Mouse (Mus musculus) hindbrain, embryonic 11.5 days (tissue): ENCODE data around the gene Laptm5. TPM values are rescaled to one million over a fixed set of nuclear protein-coding genes. Genes with fewer than 3 reads are reported as not detected.
A peak's percentile ranks its signal among the peaks of the same experiment; 100 is the strongest.

Source experiments
- ATAC-seq: fragments of 200-750 bp; cut with Nextera tagmentation; 2 replicates; pipeline ENCODE4 v1.8.0; 2017; ENCODE audit warnings: mild to moderate bottlenecking, moderate TSS enrichment, moderate library complexity; ENCODE audit not compliant: low FRiP score
- DNase-seq: peaks from one replicate; pipeline ENCODE4 v3.0.0-alpha.2; 2015; ENCODE audit warnings: low spot score
- H3K27ac ChIP-seq: fragments of 300-500 bp; sonication (generic); 2 replicates; pipeline ENCODE4 v1.5.1; 2014; ENCODE audit warnings: mild to moderate bottlenecking, low read depth, low read length
- H3K27me3 ChIP-seq: fragments of 300-500 bp; sonication (generic); 2 replicates; pipeline ENCODE4 v1.6.1; 2014; ENCODE audit warnings: mild to moderate bottlenecking, low read length, moderate library complexity, mixed read lengths; ENCODE audit not compliant: control insufficient read depth, insufficient read depth
- H3K36me3 ChIP-seq: fragments of 300-500 bp; sonication (generic); 2 replicates; pipeline ENCODE4 v1.6.1; 2014; ENCODE audit warnings: mild to moderate bottlenecking, low read length, moderate library complexity, mixed read lengths; ENCODE audit not compliant: control insufficient read depth, insufficient read depth
- H3K4me1 ChIP-seq: fragments of 300-500 bp; sonication (generic); replicated peaks from 2 replicates; pipeline ENCODE4 v1.6.1; 2014; ENCODE audit warnings: low read length, mixed read lengths; ENCODE audit not compliant: control insufficient read depth, insufficient read depth
- H3K4me2 ChIP-seq: fragments of 300-500 bp; sonication (generic); replicated peaks from 2 replicates; pipeline ENCODE4 v1.6.1; 2014; ENCODE audit warnings: mild to moderate bottlenecking, low read depth, low read length
- H3K4me3 ChIP-seq: fragments of 300-500 bp; sonication (generic); 2 replicates; pipeline ENCODE4 v1.5.1; 2014; ENCODE audit warnings: low read depth, low read length
- H3K9ac ChIP-seq: fragments of 300-500 bp; sonication (generic); 2 replicates; pipeline ENCODE4 v1.6.1; 2014; ENCODE audit warnings: low read depth, low read length
- H3K9me3 ChIP-seq: fragments of 300-500 bp; sonication (generic); 2 replicates; pipeline ENCODE4 v1.6.1; 2016; ENCODE audit warnings: low read length; ENCODE audit not compliant: control insufficient read depth
- WGBS: fragments of 180-500 bp; shearing (Covaris S2); extraction: QIAGEN DNeasy Blood & Tissue Kit; methylation state at CpG from one replicate; pipeline ENCODE4 v1.1.7; 2014; 5-methylcytosine and 5-hydroxymethylcytosine counted together
- polyA plus RNA-seq: library from polyadenylated mRNA; unstranded; fragments of >200 nt; fragmentation: Nextera tagmentation; extraction: Ambion mirVana; gene quantifications from 2 replicates; pipeline ENCODE4 v1.2.1, GENCODE M21; 2014

The Laptm5 gene
- polyA plus RNA-seq, 1 experiment from 2014 or later, result 32.1 TPM

DNA sequence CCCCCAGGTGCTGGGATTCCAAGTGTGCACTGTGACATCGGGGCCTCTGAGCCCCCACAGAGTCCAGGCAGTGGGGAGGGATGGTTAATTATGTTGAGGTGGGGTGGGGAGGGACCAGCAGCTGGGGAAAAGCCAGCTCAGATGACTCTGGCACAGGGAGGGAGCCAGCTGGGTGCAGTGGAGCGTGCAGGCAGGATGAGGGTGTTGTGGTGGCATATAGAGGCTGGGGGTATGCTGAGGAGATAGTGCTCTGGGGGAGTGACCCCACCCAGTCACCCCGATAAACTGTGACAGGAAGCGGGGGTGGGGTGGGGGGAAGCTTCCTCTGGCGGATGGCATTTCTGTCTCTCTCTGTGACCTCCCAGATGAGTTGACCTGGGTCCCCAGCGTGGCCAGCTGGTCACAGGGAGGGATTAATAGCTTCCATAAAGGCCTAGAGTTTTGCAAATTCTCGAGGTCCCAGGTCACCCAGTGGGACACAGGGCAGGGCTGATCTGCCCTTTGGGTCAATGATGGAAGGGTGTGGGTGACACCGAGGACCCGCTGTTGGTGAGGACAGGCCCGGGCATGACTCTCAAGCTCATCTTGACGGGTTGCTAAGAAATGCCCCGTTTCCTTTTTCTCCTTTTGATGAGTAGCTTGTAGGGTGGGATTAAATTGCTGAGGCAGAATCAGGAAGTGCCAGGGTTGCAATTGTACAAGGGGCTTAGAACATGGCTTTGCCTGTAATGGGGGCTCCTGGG is 8.2 kb downstream of the Laptm5 start:
- H3K27ac ChIP-seq, result 0 out of 2 replicates have a peak overlapping the region, but pooled peaks have one; percentile 47
- DNase-seq (peak; percentile 33), ATAC-seq (peak; percentile 83)
- H3K36me3 ChIP-seq, result no peaks in the 10 kb centered on the region
- H3K9ac ChIP-seq, result no peak overlapping the region
- H3K4me2 ChIP-seq, result no peak overlapping the region
- H3K27me3 ChIP-seq, result no peaks in the 10 kb centered on the region
- no peaks in the 10 kb centered on the region for H3K9me3 ChIP-seq
- peaks cover 5% of the 10 kb centered on the region for H3K4me1 ChIP-seq
- no peak overlapping the region for H3K4me3 ChIP-seq
- WGBS, result 36% methylated on average over 12 of the region's 12 CpGs

DNA sequence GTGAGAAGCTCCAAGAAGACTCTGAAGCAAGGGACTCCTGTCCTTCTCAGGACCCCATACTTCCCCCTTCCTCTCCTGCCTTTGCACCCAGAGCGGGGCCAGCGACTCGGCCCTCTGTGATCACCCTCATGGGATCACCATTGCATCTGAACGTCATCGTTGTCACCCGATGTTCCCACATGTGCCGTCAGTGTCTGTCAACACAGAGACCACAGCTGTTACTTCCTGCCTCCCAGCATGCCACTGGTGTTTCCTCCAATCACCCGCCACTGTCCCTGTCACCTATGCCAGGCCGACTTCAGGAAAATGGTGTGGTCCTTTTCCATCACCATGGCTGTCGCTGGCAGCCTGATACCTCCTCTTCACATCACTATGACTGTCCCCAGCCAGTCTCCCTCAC is 9.1 kb downstream of the Laptm5 start:
- H3K4me3 ChIP-seq, result no peak overlapping the region
- no peaks in the 10 kb centered on the region for H3K36me3 ChIP-seq
- no peak for ATAC-seq
- H3K9ac ChIP-seq, result no peak overlapping the region
- DNase-seq, result no peak
- H3K9me3 ChIP-seq, result no peaks in the 10 kb centered on the region
- H3K4me2 ChIP-seq, result no peak overlapping the region
- H3K27ac ChIP-seq, result no peak overlapping the region
- H3K27me3 ChIP-seq, result no peaks in the 10 kb centered on the region
- WGBS, result 83% methylated on average over 10 of the region's 10 CpGs
- H3K4me1 ChIP-seq, result peaks cover 5% of the 10 kb centered on the region

DNA sequence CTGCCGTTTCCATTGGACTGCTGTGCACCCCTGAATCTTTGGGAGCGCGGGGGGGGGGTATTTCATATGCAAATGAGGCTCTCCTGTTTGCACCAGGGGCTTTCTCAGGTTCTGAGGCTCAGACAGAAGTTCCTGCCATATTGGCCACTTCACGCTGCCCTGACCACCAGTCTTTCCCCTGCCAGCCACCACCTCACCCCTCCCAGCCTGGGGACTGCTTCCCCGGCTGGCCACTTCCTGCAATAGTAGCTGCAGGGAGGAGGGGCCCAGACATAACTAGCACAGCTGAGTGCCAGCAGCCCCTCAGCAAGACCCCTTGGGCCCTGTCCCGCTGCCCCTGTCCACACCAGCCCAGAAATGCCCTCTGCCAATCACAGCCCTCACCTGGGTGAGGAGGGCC is 13.3 kb downstream of the Laptm5 start:
- no peaks in the 10 kb centered on the region for H3K9me3 ChIP-seq
- H3K4me3 ChIP-seq, result no peak overlapping the region
- no peak overlapping the region for H3K9ac ChIP-seq
- H3K27ac ChIP-seq, result no peak overlapping the region
- H3K27me3 ChIP-seq, result no peaks in the 10 kb centered on the region
- no peak for DNase-seq
- no peaks in the 10 kb centered on the region; the same call in 1 of the 2 replicates for H3K4me1 ChIP-seq
- H3K4me2 ChIP-seq, result no peak overlapping the region
- no peaks in the 10 kb centered on the region for H3K36me3 ChIP-seq
- WGBS, result 50% methylated on average over 6 of the region's 6 CpGs
- no peak for ATAC-seq

DNA sequence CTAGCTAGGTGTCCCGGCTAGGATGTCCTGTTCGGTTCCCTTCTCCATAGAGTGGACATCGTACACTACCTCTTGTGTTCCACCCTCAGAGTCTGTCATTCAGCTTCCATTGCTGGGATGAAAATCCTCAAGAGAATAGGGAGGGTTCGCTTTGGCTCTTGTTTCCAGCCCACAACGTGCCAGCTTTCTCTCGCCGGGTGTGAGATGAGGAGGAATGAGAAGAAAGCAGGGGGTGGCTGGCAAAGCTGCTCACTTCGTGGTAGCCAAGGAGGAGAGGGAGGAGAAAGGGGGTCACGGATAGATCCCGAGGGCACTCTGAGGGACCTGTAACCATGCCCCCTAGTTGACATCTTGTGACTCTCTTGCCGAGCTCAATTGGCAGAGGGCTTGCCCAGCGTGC is 14.9 kb downstream of the Laptm5 start:
- H3K9ac ChIP-seq, result no peak overlapping the region
- no peak overlapping the region for H3K4me2 ChIP-seq
- 89% methylated on average over 12 of the region's 12 CpGs for WGBS
- H3K27me3 ChIP-seq, result no peaks in the 10 kb centered on the region
- no peaks in the 10 kb centered on the region for H3K4me1 ChIP-seq
- H3K9me3 ChIP-seq, result no peaks in the 10 kb centered on the region
- H3K36me3 ChIP-seq, result no peaks in the 10 kb centered on the region
- no peak overlapping the region for H3K27ac ChIP-seq
- ATAC-seq (no peak), DNase-seq (no peak)
- H3K4me3 ChIP-seq, result no peak overlapping the region

DNA sequence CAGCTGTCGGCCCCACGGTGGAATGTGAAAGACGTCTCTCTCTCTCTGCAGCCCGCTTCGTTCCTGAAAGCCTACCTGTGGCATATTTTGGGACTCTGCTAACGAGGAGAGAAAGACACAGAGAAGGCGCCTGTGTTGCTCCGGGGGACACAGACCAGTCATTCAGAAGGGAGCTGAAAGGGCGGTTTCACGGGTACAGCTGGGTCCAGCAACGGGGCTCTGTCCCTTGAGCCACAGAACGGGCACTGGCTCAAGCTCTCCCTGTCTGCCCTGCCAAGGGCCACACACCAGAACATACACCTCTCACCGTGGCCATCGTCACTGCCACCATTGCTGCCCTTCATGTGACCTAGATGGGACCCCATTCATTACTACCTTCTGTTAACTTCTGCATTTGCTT is 29.7 kb downstream of the Laptm5 start:
- Histone ChIP-seq H3K9ac (no peak overlapping the region), H3K27me3 (0 out of 2 replicates have a peak, but pooled peaks cover 2% of the 10 kb centered on the region), H3K4me3 (no peak overlapping the region), H3K36me3 (no peaks in the 10 kb centered on the region), H3K4me1 (no peaks in the 10 kb centered on the region), H3K27ac (no peak overlapping the region), H3K4me2 (no peak overlapping the region), H3K9me3 (no peaks in the 10 kb centered on the region)
- no peak for DNase-seq
- 72% methylated on average over 14 of the region's 14 CpGs for WGBS
- ATAC-seq, result no peak

DNA sequence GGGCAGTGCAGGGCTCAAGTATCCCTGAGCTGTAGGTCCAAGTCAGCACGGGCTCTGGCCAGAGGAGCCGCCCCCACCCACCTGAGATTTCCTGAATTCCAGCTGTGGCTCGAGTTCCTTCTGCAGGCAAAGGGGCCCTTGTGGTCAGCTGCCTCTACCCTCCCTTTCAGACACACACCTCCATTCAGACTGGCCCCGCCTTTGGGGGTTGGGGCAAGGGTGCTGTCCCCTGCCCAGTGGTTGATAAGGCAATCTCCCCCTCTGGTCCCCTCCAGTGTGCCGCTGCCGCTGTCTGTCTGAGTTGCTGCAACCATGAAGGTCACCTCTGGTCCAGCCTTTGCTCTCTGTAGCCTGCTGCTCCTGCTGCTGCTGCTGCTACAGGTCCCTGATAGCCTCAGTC is 31.2 kb downstream of the Laptm5 start, which contains the start of gene Matn1:
Matn1 (plus strand) TSS at position 274 of the 400 bp plus-strand sequence.
- ATAC-seq (no peak), DNase-seq (no peak)
- H3K4me3 ChIP-seq, result no peak within 1 kb of the TSS
- H3K27me3 ChIP-seq, result 0 out of 2 replicates have a peak, but pooled peaks cover 2% of the 10 kb centered on the region
- no peak within 1 kb of the TSS for H3K4me2 ChIP-seq
- no peaks in the 10 kb centered on the region for H3K36me3 ChIP-seq
- H3K9me3 ChIP-seq, result no peaks in the 10 kb centered on the region
- H3K27ac ChIP-seq, result no peak within 1 kb of the TSS
- no peak within 1 kb of the TSS for H3K9ac ChIP-seq
- WGBS, result 47% methylated on average over 6 of the region's 6 CpGs
- H3K4me1 ChIP-seq, result no peaks in the 10 kb centered on the region

DNA sequence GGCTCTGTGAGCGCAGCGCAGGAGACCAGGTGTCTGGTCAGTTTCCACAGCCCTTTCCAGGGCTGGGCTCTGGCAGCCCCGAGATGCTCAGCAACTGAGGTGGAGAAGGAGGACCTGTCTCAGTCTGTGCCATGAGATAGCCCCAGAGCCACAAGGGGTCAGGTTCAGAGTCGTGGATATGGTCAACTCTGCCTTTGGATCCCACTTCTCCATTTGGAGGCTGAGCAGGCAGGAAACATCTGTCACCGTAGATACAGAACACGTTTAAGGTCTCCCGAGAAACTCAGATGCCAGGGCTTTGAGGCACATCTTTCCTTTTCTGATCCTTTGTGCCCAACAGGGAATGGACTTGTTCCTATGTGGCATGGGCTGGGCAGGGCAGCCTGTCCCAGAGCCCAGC is 31.9 kb downstream of the Laptm5 start:
- Histone ChIP-seq H3K9ac (no peak overlapping the region), H3K27me3 (0 out of 2 replicates have a peak, but pooled peaks cover 2% of the 10 kb centered on the region), H3K27ac (no peak overlapping the region), H3K9me3 (no peaks in the 10 kb centered on the region), H3K4me2 (no peak overlapping the region), H3K36me3 (no peaks in the 10 kb centered on the region), H3K4me3 (no peak overlapping the region), H3K4me1 (no peaks in the 10 kb centered on the region)
- WGBS, result 85% methylated on average over 7 of the region's 7 CpGs
- DNase-seq, result no peak
- ATAC-seq, result no peak

DNA sequence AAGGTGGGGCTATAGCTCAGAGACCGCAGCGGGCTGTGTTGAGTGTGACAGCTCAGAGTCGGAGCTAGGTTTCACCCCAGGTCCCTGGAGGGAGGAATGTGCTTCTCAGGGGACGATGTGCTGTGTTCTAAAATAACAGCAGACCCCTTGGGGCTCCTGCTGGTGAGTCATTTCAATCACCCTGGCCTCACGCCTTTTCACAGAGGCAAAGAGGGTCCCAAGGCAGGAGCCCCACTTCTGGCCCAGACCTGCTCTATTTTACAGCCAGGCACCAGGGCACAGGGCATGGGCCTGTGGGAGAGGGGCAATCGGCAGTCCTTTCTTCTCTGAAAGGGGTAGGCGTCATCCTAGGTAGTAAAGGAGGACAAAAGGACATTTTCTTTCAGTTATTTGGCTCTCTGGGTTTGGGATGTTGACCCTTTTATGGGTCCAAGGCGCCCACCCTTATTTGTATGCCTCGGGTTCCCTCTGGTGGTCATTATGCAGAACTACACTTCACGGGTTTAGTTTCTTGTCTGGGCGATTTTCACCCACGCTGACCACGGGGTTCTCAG is 34.2 kb downstream of the Laptm5 start:
- Histone ChIP-seq H3K9ac (no peak overlapping the region), H3K27me3 (0 out of 2 replicates have a peak, but pooled peaks cover 2% of the 10 kb centered on the region), H3K4me1 (no peaks in the 10 kb centered on the region), H3K9me3 (no peaks in the 10 kb centered on the region), H3K36me3 (no peaks in the 10 kb centered on the region), H3K4me2 (no peak overlapping the region), H3K27ac (no peak overlapping the region), H3K4me3 (no peak overlapping the region)
- ATAC-seq (no peak), DNase-seq (peak; percentile 78)
- WGBS, result 19% methylated on average over 13 of the region's 13 CpGs
